Mouse (Mus musculus) embryonic fibroblast, embryonic 13.5 days (primary cell): ENCODE data around the gene As3mt.

Experiments used
- CTCF ChIP-seq: IDR thresholded peaks from 2 replicates; pipeline ENCODE4 v1.5.1; 2011; ENCODE audit warnings: mild to moderate bottlenecking, control low read depth, low read length, moderate library complexity, borderline replicate concordance; ENCODE audit not compliant: insufficient read depth
- POLR2A ChIP-seq: IDR thresholded peaks from 2 replicates; pipeline ENCODE4 v1.6.1; 2011; ENCODE audit warnings: low read depth, mild to moderate bottlenecking, control low read depth, low read length, moderate library complexity

- TF ChIP-seq CTCF: no peak
- TF ChIP-seq POLR2A: no peak
These were observed 26.4 kb downstream of the As3mt start for GRCm38 (mm10) chr19:46733626-46734025.
